Mouse (Mus musculus): ENCODE measurements around the gene Hs6st3. TPM values are rescaled to one million over a fixed set of nuclear protein-coding genes. Genes with fewer than 3 reads are reported as not detected.

The Hs6st3 gene
- polyA plus RNA-seq, 1 experiment from 2014 or later, result 0.11 TPM

DNA sequence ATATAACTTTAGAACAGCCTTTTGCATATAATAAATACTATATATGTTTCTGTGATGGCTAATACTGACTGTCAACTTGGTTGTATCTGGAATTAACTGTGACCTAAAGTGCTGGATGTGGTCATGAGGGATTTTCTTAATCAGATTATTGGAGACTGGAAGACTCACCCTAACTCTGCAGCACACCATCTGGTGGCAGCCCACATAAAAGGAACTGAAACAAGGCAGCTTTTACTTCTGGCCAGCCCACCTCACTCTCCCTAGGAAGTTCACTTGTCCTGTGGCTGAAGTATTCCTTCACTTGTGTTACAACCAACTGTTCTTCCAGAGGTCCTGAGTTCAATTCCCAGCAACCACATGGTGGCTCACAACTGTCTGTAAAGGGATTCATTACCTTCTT is 313.5 kb downstream of the Hs6st3 start:
- ATAC-seq (ENCODE audit: insufficient number of reproducible peaks, insufficient read depth, low FRiP score, low read depth), result no peak
- Histone ChIP-seq H3K9me3 (ENCODE audit: control insufficient read depth, low read length) (no peaks in the 10 kb centered on the region), H3K4me1 (ENCODE audit: control insufficient read depth in 2 of 2, insufficient read depth in 2 of 2, low read length in 2 of 2) (no peaks in the 10 kb centered on the region), H3K4me2 (ENCODE audit: low read length) (no peak overlapping the region), H3K27ac (replicated peaks in 1 of 2; ENCODE audit: control insufficient read depth in 1 of 2, insufficient read depth in 1 of 2, low read depth in 2 of 2, low read length in 2 of 2) (no peak overlapping the region), H3K27me3 (ENCODE audit: control insufficient read depth, insufficient read depth, low read length) (no peaks in the 10 kb centered on the region), H3K36me3 (ENCODE audit: control insufficient read depth, insufficient read depth, low read length) (no peaks in the 10 kb centered on the region), H3K4me3 (ENCODE audit: control insufficient read depth in 1 of 2, insufficient read depth in 1 of 2, low read depth in 1 of 2, low read length in 2 of 2) (no peak overlapping the region), H3K9ac (ENCODE audit: low read length) (no peak overlapping the region)

DNA sequence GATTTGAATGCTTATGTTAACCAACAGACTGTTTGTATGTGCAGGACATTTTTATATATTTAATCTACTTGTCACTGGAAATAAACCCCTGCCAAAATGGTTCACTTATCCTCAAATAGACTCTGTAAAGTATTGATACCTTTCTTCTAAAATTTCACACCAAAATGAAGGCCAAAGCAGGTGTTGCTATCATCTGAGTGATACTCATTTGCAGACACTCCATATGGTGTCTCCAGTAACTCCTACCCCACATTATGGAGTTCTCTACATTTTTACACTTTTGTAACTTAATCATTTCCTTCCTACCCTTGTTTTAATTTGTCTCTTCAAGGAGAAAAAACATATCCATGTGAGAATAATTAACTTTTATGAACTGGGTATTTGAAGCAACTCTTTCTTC is 314.2 kb downstream of the Hs6st3 start:
- no peaks in the 10 kb centered on the region for H3K4me1 ChIP-seq (ENCODE audit: control insufficient read depth in 2 of 2, insufficient read depth in 2 of 2, low read length in 2 of 2)
- no peak overlapping the region for H3K27ac ChIP-seq (replicated peaks in 1 of 2; ENCODE audit: control insufficient read depth in 1 of 2, insufficient read depth in 1 of 2, low read depth in 2 of 2, low read length in 2 of 2)
- H3K9me3 ChIP-seq (ENCODE audit: control insufficient read depth, low read length), result no peaks in the 10 kb centered on the region
- no peak overlapping the region for H3K4me2 ChIP-seq (ENCODE audit: low read length)
- no peak for ATAC-seq (ENCODE audit: insufficient number of reproducible peaks, insufficient read depth, low FRiP score, low read depth)
- no peaks in the 10 kb centered on the region for H3K36me3 ChIP-seq (ENCODE audit: control insufficient read depth, insufficient read depth, low read length)
- no peaks in the 10 kb centered on the region for H3K27me3 ChIP-seq (ENCODE audit: control insufficient read depth, insufficient read depth, low read length)
- no peak overlapping the region for H3K4me3 ChIP-seq (ENCODE audit: control insufficient read depth in 1 of 2, insufficient read depth in 1 of 2, low read depth in 1 of 2, low read length in 2 of 2)
- H3K9ac ChIP-seq (ENCODE audit: low read length), result no peak overlapping the region

DNA sequence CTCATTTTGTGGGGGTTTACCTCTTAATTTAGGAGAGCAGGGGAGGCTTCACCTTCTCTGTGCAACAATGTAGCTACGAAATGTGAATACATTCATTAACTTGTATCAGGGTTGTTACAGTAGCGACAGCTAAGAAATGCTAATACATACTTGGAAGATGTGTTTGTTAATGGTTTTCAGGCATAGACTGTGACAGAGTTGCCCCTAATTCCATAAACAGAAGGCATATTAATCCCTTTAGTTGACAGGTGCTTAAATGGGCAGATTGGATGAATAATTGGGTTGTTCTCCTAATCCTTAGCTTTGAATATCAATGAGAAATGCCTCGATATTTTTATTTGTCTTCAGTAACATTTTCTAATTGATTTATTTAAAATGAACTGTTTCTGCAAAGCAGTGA is 314.7 kb downstream of the Hs6st3 start:
- Histone ChIP-seq H3K4me3 (ENCODE audit: control insufficient read depth in 1 of 2, insufficient read depth in 1 of 2, low read depth in 1 of 2, low read length in 2 of 2) (no peak overlapping the region), H3K27me3 (ENCODE audit: control insufficient read depth, insufficient read depth, low read length) (no peaks in the 10 kb centered on the region), H3K36me3 (ENCODE audit: control insufficient read depth, insufficient read depth, low read length) (no peaks in the 10 kb centered on the region), H3K27ac (replicated peaks in 1 of 2; ENCODE audit: control insufficient read depth in 1 of 2, insufficient read depth in 1 of 2, low read depth in 2 of 2, low read length in 2 of 2) (no peak overlapping the region), H3K9me3 (ENCODE audit: control insufficient read depth, low read length) (no peaks in the 10 kb centered on the region), H3K4me1 (ENCODE audit: control insufficient read depth in 2 of 2, insufficient read depth in 2 of 2, low read length in 2 of 2) (no peaks in the 10 kb centered on the region), H3K4me2 (ENCODE audit: low read length) (no peak overlapping the region), H3K9ac (ENCODE audit: low read length) (no peak overlapping the region)
- WGBS, result 77% methylated on average over 3 of the region's 3 CpGs
- ATAC-seq (ENCODE audit: insufficient number of reproducible peaks, insufficient read depth, low FRiP score, low read depth), result no peak

DNA sequence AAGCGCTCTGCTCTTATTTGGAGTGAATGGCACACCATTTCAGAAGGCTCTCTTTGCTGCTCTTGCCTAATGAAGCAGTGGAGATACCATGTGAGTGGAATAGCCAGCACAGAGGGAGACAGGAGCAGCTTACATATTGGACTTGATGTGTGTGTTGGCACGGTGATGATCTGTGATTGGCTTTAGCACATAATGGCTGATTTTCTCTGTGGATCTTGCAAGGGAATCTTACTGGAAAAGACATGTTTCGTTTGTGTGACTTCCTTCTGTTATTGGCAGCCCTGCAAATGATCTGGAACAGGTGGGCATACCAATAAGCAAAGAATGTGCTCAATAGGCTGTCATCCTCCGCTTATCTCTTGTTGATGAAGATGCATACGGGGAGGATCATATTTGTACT is 326.2 kb downstream of the Hs6st3 start:
- Histone ChIP-seq H3K36me3 (ENCODE audit: control insufficient read depth, insufficient read depth, low read length) (no peaks in the 10 kb centered on the region), H3K9me3 (ENCODE audit: control insufficient read depth, low read length) (no peaks in the 10 kb centered on the region), H3K4me2 (ENCODE audit: low read length) (no peak overlapping the region), H3K27ac (replicated peaks in 1 of 2; ENCODE audit: control insufficient read depth in 1 of 2, insufficient read depth in 1 of 2, low read depth in 2 of 2, low read length in 2 of 2) (no peak overlapping the region), H3K4me1 (ENCODE audit: control insufficient read depth in 2 of 2, insufficient read depth in 2 of 2, low read length in 2 of 2) (no peaks in the 10 kb centered on the region), H3K9ac (ENCODE audit: low read length) (no peak overlapping the region), H3K27me3 (ENCODE audit: control insufficient read depth, insufficient read depth, low read length) (no peaks in the 10 kb centered on the region), H3K4me3 (ENCODE audit: control insufficient read depth in 1 of 2, insufficient read depth in 1 of 2, low read depth in 1 of 2, low read length in 2 of 2) (no peak overlapping the region)
- WGBS, result 80% methylated on average over 5 of the region's 5 CpGs
- no peak for ATAC-seq (ENCODE audit: insufficient number of reproducible peaks, insufficient read depth, low FRiP score, low read depth)

DNA sequence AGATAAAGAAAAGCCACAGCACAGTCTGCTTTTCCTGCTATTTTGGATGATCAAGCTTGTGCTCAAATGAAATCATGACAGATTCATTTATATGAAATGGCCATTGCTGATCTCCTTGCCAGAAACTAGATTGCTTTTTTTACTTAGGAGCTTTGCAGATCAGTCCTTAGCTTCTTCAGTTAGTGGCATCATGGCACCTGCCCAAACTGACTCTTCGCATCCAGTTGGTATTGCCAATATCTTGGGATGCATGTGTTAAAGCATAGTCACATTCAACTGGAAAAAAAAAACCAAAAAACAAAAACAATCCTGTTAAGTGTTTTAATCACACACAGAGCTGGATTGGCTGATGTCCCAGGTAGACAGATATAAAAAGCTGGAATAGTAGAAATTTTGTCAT is 326.7 kb downstream of the Hs6st3 start:
- H3K27me3 ChIP-seq (ENCODE audit: control insufficient read depth, insufficient read depth, low read length), result no peaks in the 10 kb centered on the region
- WGBS, result 96% methylated on average over 1 of the region's 1 CpGs
- no peak overlapping the region for H3K27ac ChIP-seq (replicated peaks in 1 of 2; ENCODE audit: control insufficient read depth in 1 of 2, insufficient read depth in 1 of 2, low read depth in 2 of 2, low read length in 2 of 2)
- H3K9me3 ChIP-seq (ENCODE audit: control insufficient read depth, low read length), result no peaks in the 10 kb centered on the region
- no peak overlapping the region for H3K4me3 ChIP-seq (ENCODE audit: control insufficient read depth in 1 of 2, insufficient read depth in 1 of 2, low read depth in 1 of 2, low read length in 2 of 2)
- no peak for ATAC-seq (ENCODE audit: insufficient number of reproducible peaks, insufficient read depth, low FRiP score, low read depth)
- no peak overlapping the region for H3K9ac ChIP-seq (ENCODE audit: low read length)
- no peaks in the 10 kb centered on the region for H3K4me1 ChIP-seq (ENCODE audit: control insufficient read depth in 2 of 2, insufficient read depth in 2 of 2, low read length in 2 of 2)
- H3K36me3 ChIP-seq (ENCODE audit: control insufficient read depth, insufficient read depth, low read length), result no peaks in the 10 kb centered on the region
- H3K4me2 ChIP-seq (ENCODE audit: low read length), result no peak overlapping the region

DNA sequence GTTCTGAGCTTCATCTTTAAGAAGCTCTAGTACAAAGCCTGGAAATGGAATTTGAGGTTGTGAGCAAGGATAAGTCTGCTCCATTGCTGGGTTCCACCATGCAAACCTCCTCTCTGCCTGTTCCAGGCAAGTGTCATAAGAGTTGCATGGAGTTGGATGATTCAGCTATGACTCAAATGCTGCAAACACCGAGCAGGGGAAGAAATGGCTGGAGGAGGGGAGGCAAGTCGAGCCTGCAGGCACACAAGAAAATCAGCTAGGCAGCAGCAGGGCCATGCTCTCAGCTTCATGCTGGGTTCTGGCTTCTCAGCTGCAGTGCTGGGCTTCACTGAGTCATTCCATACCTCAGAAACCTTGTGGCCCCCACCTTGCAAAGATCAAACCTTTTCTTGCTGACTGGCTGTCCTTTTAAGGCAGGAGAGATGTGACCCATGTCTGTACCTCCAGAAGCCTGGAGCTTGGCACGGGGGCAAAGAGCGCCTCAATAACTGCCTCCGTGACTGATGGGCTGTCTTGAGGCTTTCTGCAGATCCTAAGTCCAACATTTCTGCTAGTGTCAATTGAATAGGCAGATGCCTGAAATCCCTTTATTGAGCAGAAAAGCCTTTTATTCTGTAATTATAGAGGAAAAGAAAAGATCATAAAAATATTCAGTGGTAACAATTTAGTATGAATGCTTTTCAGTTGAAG is 328.9 kb downstream of the Hs6st3 start:
- no peaks in the 10 kb centered on the region for H3K36me3 ChIP-seq (ENCODE audit: control insufficient read depth, insufficient read depth, low read length)
- no peaks in the 10 kb centered on the region for H3K27me3 ChIP-seq (ENCODE audit: control insufficient read depth, insufficient read depth, low read length)
- H3K27ac ChIP-seq (replicated peaks in 1 of 2; ENCODE audit: control insufficient read depth in 1 of 2, insufficient read depth in 1 of 2, low read depth in 2 of 2, low read length in 2 of 2), result no peak overlapping the region
- H3K4me3 ChIP-seq (ENCODE audit: control insufficient read depth in 1 of 2, insufficient read depth in 1 of 2, low read depth in 1 of 2, low read length in 2 of 2), result no peak overlapping the region
- H3K9me3 ChIP-seq (ENCODE audit: control insufficient read depth, low read length), result no peaks in the 10 kb centered on the region
- WGBS, result 55% methylated on average over 5 of the region's 5 CpGs
- no peak overlapping the region for H3K9ac ChIP-seq (ENCODE audit: low read length)
- no peaks in the 10 kb centered on the region for H3K4me1 ChIP-seq (ENCODE audit: control insufficient read depth in 2 of 2, insufficient read depth in 2 of 2, low read length in 2 of 2)
- no peak for ATAC-seq (ENCODE audit: insufficient number of reproducible peaks, insufficient read depth, low FRiP score, low read depth)
- H3K4me2 ChIP-seq (ENCODE audit: low read length), result no peak overlapping the region

DNA sequence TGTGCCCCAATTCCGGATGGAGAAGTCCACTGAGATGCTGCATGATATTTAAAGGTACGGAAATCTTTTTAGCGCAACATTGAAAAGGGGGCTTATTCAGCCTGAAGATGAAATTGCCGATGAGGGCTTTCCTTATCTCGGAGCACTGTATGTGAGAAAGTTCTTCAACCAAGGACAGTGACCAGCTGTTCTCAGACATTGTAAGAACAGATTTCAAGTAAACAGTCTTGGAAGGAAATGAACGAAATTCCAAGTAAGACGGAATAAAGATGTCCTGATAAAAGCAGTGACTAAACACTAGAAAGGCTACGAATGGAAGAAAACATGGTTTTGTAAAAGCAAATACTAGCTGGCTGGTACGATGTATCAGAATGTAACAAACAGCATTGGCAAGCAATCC is 338.4 kb downstream of the Hs6st3 start:
- H3K4me3 ChIP-seq (ENCODE audit: control insufficient read depth in 1 of 2, insufficient read depth in 1 of 2, low read depth in 1 of 2, low read length in 2 of 2), result no peak overlapping the region
- H3K9me3 ChIP-seq (ENCODE audit: control insufficient read depth, low read length), result no peaks in the 10 kb centered on the region
- H3K36me3 ChIP-seq (ENCODE audit: control insufficient read depth, insufficient read depth, low read length), result no peaks in the 10 kb centered on the region
- no peak for ATAC-seq (ENCODE audit: insufficient number of reproducible peaks, insufficient read depth, low FRiP score, low read depth)
- H3K4me1 ChIP-seq (ENCODE audit: control insufficient read depth in 2 of 2, insufficient read depth in 2 of 2, low read length in 2 of 2), result no peaks in the 10 kb centered on the region
- no peak overlapping the region for H3K27ac ChIP-seq (replicated peaks in 1 of 2; ENCODE audit: control insufficient read depth in 1 of 2, insufficient read depth in 1 of 2, low read depth in 2 of 2, low read length in 2 of 2)
- WGBS, result 81% methylated on average over 9 of the region's 9 CpGs
- H3K9ac ChIP-seq (ENCODE audit: low read length), result no peak overlapping the region
- H3K27me3 ChIP-seq (ENCODE audit: control insufficient read depth, insufficient read depth, low read length), result no peaks in the 10 kb centered on the region
- no peak overlapping the region for H3K4me2 ChIP-seq (ENCODE audit: low read length)

DNA sequence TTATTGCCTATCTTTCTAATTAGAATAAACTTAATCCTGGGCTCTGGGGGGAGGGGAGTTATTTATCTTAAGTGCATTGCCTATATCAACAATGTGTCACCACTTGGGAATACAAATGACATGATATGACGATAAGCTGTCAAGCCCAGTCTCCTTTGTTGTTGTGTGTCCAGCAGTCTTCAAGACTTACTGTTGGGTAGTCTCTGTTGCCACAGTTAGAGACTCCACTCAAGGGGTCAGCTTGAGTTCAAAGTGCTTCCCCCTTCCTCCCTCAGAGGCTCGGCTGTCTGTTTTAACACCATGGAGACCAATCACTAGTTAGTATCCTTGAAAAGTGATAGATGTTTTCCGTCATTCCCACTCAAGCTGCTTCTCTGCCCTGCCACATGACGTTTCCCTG is 339.7 kb downstream of the Hs6st3 start:
- Histone ChIP-seq H3K9me3 (ENCODE audit: control insufficient read depth, low read length) (no peaks in the 10 kb centered on the region), H3K27me3 (ENCODE audit: control insufficient read depth, insufficient read depth, low read length) (no peaks in the 10 kb centered on the region), H3K4me3 (ENCODE audit: control insufficient read depth in 1 of 2, insufficient read depth in 1 of 2, low read depth in 1 of 2, low read length in 2 of 2) (no peak overlapping the region), H3K36me3 (ENCODE audit: control insufficient read depth, insufficient read depth, low read length) (no peaks in the 10 kb centered on the region), H3K4me2 (ENCODE audit: low read length) (no peak overlapping the region), H3K27ac (replicated peaks in 1 of 2; ENCODE audit: control insufficient read depth in 1 of 2, insufficient read depth in 1 of 2, low read depth in 2 of 2, low read length in 2 of 2) (no peak overlapping the region), H3K4me1 (ENCODE audit: control insufficient read depth in 2 of 2, insufficient read depth in 2 of 2, low read length in 2 of 2) (no peaks in the 10 kb centered on the region), H3K9ac (ENCODE audit: low read length) (no peak overlapping the region)
- 37% methylated on average over 4 of the region's 4 CpGs for WGBS
- no peak for ATAC-seq (ENCODE audit: insufficient number of reproducible peaks, insufficient read depth, low FRiP score, low read depth)
